Mouse (Mus musculus): ENCODE measurements at regions not wholly inside any gene's neighbourhood (a gene's known extent, or its start where the extent isn't known, plus 50 kb on each side); places are given as distances from the start of the nearest gene placed in this dataset.
"Not testable (repeated sequence)": the region's sequence is repeated elsewhere in the genome, so short reads cannot be mapped to it uniquely, and the experiment has no call there.

GRCm38 (mm10) chr16:57924130-57924495, 169.6 kb upstream of the Col8a1 start:
- DNase-seq = no peak

- DNase-seq = peak in 1 of 2 experiments; percentile 4
Observed at GRCm38 (mm10) chr16:57927816-57928215, 173.3 kb upstream of the Col8a1 start.

DNA sequence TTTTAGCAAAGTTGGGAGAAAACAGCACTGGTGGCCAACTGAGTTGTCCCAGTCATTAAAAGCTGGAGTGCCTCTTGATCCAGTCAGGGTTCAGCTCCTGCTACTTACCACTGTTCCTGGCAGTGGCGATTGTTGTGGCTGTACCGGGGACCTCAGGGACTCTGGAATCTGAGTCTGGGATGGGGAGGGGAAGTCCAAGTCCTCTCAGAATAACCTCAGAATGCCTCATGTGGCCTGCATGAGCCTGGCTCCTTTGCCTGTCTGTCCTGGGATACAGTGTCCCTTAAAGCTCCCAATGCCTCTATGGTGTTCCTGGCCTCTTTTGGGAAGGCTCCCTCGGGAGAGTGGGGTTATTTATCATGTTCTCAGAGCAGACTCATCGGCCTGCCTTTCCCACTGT, 173.8 kb upstream of the Col8a1 start:
- no peak for DNase-seq

DNA sequence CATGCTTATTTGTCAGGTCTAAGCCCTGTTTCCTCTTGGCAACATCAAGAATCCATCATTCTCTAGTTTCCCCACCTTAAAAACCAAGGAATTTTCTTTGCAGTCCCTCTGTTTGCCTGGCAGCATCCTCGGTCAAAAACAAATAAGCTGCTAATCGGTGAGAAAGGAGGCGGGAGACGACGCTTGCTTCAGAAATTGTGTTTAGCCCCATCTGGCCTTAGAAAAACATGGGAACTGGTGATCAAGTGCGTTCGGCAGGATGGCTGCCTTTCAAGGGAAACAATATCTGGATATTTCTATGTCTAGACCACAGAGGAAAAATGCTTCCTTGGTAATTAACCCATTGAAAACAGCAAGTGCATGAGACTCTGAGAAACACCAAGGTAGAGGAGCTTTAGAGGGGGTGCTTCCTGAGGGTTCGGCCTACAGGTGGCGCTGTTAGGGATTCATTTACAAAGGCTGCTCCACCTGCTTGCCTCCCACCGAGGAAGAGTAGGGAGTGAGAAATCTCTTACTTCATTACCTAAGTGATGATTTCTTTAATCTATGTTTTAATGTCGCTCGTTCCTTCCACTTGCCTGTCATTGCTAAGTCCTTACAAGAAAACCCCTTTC, 174.7 kb upstream of the Col8a1 start:
- DNase-seq = no peak

GRCm38 (mm10) chr16:57945404-57945803, 190.9 kb upstream of the Col8a1 start:
- no peak for DNase-seq

GRCm38 (mm10) chr16:57947309-57947708, 192.8 kb upstream of the Col8a1 start:
- DNase-seq = no peak

DNA sequence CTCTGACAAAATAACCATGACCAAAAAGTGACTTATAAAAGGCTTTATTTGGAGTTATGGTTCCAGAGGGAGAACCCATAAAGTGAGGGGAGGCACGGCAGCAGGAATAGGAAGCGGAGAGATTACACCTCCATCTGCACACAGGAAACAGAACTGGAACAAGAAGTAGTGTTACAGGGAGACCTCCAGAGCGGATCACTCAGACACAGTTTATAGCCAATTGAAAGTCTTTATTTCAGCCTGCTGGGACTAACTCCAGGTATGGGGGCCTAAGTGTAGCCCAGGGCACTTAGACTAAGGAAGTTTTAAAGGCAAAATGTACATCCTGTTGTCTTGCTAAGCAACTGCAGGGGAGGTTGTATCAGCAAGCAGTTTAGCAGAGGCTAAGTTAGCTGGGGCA, 195.1 kb upstream of the Col8a1 start:
- DNase-seq = no peak

GRCm38 (mm10) chr16:57970956-57971355, 216.4 kb upstream of the Col8a1 start:
- DNase-seq = no peak

GRCm38 (mm10) chr16:57984111-57984510, 229.6 kb upstream of the Col8a1 start:
- DNase-seq = no peak

DNA sequence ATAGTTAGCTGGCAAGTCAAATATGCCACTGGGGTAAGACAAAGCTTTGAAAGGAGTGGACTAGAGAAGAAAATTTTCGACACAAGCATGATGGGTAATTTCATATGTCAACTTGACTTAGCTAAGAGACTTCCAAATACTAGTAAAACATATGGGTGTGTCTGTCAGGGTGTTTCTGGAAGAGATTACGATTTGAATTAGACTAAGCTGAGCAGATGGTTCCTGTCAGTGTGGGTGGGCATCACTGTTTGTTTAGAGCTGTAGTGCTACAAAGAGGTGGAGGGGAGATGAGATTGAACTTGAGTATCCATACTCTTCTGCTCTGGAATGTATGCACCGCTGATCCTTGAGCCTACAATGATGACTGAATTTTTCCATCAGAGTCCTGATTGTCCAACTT, 251.2 kb upstream of the Col8a1 start:
- DNase-seq = no peak

- DNase-seq = no peak
Observed at GRCm38 (mm10) chr16:58013557-58013956, 259.0 kb upstream of the Col8a1 start.

DNA sequence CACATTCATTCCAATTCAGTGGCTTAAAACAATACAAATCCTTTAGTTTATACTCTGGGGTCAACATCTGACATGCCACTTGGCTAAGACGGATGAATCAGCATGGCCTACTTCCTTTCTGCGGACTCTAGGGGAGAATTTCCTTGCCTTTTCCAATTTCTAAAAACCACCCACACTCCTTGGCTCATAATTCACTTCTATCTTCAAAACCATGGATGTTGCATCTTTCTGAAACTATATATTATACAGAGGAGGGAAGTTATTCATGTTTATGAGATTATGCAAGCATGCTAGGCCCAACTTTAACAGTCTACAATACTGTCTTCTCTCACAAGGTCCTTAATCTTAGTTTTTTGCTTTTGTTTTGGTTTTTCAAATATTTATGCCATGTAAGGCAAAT, 273.0 kb upstream of the Col8a1 start:
- DNase-seq = no peak

- DNase-seq = not testable (repeated sequence)
Observed at GRCm38 (mm10) chr16:58028541-58028940, 274.0 kb upstream of the Col8a1 start.

DNA sequence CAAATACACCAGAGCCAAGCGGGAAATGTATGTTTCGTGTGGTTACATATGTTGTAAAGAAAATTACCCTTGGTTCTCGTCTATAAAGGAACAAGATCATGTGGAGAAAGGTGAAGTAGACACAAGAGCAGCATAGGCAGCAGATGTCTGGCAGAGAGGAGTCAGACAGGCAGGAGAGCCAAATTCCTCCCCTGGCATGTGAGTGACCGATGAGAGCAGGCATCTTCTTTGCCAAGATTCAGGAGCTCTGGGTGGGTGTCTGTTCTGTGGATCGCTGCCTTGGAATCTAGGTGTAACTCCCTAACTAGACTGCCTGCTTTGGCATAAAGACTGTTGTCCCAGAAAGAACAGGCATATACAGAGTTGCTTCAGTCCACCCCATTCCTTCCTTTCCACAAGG, 275.1 kb upstream of the Col8a1 start:
- DNase-seq = peak; percentile 3

- DNase-seq = peak in 1 of 2 experiments; percentile 1
Observed at GRCm38 (mm10) chr16:58068654-58069271, 314.2 kb upstream of the Col8a1 start.

DNA sequence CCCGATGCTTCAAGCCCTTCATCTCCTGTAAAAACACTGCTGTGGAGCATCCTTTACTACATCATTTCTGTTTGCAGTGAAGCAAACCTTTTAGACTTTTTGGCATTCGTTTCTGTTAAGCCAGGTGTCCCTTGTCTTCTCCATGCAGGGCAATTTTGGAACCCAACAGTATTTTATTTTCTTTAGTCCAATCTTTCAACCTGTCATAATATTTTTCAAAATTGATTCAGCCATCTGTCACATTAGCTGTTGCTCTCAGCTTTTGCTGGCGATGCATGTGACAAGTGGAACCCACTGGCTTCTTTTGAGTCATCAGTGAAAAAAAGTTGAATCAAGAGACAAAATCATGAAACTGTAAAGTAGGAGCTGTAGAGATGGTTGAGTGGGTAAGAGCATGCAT, 317.9 kb upstream of the Col8a1 start:
- DNase-seq = no peak

- no peak for DNase-seq
Observed at GRCm38 (mm10) chr16:58100351-58100750, 307.9 kb upstream of the Dcbld2 start.

DNA sequence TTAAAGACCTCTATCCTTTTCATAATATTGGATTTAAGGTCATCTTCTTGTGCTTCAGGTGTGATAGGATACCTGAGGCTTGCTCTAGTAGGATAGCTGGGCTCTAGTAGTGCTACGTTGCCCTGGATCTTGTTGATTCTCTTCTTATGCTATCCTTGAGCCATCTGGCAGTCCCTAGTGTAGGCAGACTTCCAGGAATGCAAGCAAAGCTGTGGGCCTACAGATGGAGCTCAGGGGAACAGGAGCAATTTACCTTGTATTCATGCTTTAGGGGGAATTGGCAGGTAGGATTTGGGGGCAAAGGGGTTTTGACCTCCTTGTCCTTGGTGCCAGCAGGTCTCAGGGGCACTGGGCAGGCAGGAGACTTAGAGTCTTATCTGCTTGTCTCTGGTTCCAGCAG, 297.8 kb upstream of the Dcbld2 start:
- DNase-seq = peak in 1 of 2 experiments; percentile 3

DNA sequence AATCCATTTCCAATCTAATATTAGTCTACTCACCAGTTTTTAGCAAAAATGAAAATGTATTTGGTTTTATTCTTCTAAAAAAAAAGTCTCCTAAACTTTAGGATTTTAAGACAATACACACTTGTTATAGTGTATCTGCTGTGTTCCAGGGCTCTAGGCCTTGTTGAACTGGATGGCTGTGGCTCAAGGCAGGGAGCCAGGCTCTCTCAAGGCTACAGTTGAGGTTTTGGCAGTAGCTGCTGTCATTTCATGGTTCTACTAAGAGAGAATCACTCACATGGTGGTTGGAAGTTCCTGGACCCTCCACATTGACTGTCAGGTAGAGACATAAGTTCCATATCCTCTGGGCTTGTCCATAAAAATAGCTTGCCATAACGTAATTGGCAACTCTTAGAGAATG, 282.2 kb upstream of the Dcbld2 start:
- no peak for DNase-seq

DNA sequence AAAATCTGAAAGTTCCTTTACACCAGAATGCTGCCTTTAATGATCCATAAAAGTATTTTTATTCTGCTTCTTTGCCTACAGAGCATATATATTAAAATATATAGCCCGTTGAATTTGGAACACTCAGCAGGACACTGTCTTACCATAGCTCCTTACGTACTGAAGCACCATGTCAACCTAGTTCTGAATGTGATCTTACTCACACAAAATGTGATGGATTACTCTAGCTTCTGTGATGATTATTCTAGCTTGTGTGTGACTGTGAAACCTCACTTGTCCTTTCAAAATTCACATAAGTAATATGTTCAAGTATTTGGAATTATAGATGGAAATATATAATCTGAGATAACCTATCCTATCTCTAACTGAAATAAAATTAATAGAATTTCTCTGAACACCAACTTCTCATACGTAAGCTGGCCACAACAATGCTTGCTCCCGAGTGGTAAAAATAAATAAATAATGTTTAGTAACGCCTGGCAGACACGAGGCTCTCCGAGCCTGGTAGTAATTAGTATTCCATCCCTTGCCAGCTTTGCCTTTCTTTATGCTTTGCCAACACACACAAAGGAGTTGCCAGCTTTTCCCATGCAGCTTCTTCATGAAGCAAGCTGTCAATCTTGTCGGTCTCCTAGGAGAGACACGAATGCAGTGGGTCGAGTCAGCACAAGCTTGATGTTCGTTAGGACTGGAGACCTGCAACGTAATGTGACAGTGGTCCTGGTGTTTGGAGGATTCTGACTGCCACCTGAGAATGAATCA, 271.9 kb upstream of the Dcbld2 start:
- peak in 1 of 2 experiments; percentile 2 for DNase-seq

DNA sequence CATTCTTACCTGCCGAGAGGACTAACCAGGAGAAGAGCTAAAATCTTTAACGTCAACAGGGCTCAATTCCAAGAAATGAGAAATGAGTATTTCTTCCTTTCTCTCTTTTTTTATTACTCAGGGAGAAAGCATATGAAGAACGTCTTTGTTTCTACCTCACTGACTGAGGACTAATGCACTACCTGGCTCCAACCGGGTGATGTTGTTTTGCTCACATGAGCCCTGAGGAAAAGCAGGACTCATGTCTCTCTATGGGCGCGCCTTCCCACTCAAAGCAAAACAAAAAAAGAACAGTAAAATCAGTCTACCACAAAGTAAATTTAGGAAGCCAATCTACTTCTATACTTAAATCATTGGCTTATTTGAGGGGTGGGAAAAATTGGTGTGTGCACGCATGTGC, 271.3 kb upstream of the Dcbld2 start:
- DNase-seq = no peak

DNA sequence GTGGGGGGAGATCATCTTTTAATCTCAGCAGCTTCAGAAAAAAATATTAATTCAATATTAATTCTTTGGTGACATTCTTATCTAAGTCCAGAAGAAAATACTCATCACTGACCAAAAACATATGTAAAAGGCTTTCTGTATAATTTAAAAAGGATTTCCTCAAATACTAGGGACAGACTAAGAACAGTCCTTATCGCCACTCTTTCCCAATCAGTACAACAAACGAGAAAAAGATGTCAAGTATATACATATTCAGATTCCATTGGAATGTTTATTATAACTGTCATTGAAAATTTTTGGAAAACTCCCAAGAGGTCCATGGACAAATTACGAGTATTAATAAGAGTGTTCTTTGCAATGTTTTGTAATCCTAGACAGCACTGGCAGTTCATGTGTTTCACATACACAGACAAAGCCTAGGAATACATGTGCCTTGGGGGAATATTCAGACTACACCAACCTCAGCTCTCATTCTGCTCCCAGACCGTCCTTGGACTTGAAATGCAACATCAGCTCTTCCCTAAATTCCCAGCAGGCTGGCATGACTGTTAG, 270.4 kb upstream of the Dcbld2 start:
- no peak for DNase-seq

DNA sequence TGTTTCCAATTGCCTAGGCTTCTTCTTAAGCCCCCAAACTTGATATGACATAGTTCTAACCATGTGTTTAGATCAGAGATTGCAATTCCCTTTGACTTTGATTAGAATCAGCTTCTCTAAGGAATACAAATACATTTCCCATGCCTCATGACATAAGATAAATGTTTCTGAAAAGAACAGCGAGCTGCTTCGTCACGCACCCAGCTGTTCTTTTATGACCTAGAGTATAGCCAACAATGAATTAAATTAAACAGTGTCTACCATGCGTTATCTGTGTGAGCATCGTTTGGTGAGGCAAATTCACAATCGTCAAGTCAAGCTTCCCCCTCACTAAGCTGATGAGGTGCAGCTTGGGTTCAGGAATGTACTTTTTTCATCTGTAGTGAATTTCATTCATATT, 261.8 kb upstream of the Dcbld2 start:
- DNase-seq = no peak

GRCm38 (mm10) chr16:58155538-58155937, 252.7 kb upstream of the Dcbld2 start:
- DNase-seq = no peak
